Mouse (Mus musculus) olfactory bulb, adult 2 months (tissue): ENCODE results near the gene Bach2. TPM values are rescaled to one million over a fixed set of nuclear protein-coding genes. Genes with fewer than 3 reads are reported as not detected.

Experiments used
- H3K27ac ChIP-seq: fragments of 200-500 bp; 2 replicates; pipeline ENCODE4 v1.5.1; 2012; ENCODE audit warnings: low read depth, low read length; ENCODE audit not compliant: insufficient read depth
- H3K4me1 ChIP-seq: fragments of 200-500 bp; 2 replicates; pipeline ENCODE4 v1.6.1; 2012; ENCODE audit warnings: low read length; ENCODE audit not compliant: control insufficient read depth, insufficient read depth
- H3K4me3 ChIP-seq: fragments of 200-500 bp; 2 replicates; pipeline ENCODE4 v1.5.1; 2012; ENCODE audit warnings: mild to moderate bottlenecking, low read depth, low read length, moderate library complexity; ENCODE audit not compliant: insufficient read depth
- CTCF ChIP-seq: fragments of 200-500 bp; IDR thresholded peaks from 2 replicates; pipeline ENCODE4 v1.5.1; 2012; ENCODE audit warnings: low read depth, mild to moderate bottlenecking, low read length, moderate library complexity; ENCODE audit not compliant: insufficient read depth
- POLR2A ChIP-seq: fragments of 200-500 bp; IDR thresholded peaks from 2 replicates; pipeline ENCODE4 v1.6.1; 2012; ENCODE audit warnings: mild to moderate bottlenecking, low read depth, low read length, moderate library complexity; ENCODE audit not compliant: insufficient read depth
- WGBS: fragments of 180-500 bp; shearing (Covaris S2); methylation state at CpG from one replicate; pipeline ENCODE4 v1.1.7; 2018; 5-methylcytosine and 5-hydroxymethylcytosine counted together
- polyA plus RNA-seq: library from polyadenylated mRNA; stranded (reverse); fragments of >200 nt; gene quantifications from 2 replicates; pipeline ENCODE4 v1.2.4, GENCODE M21; 2012; ENCODE audit warnings: low replicate concordance; ENCODE audit not compliant: missing spikeins, insufficient read depth, insufficient read length

The Bach2 gene
- polyA plus RNA-seq, 1 experiment, result not detected

DNA sequence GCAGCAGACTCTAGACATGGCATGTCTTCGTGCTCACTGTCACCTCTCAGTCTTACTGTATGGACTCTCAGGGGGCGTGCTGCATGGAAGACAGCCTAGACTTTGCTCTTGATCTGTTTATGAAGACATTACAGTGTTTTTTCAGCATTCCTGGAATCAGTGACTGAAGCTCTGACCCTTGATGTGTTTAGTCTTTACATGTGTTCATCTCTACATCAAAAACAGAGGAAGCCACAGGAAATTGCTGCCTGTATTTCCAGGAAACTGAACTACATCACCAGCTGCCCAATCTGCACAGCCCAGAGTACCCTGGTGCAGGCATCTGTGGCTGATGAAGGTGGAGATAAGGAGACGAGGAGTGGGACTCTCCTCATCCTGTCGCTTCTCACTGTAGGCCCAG lies 52.8 kb downstream of the Bach2 start:
- WGBS, result 95% methylated on average over 4 of the region's 4 CpGs
- TF ChIP-seq CTCF, result no peak
- TF ChIP-seq POLR2A, result no peak
- Histone ChIP-seq H3K4me3 (no peak overlapping the region), H3K4me1 (peaks cover 4% of the 10 kb centered on the region; the same call in 1 of the 2 replicates), H3K27ac (no peak overlapping the region)

DNA sequence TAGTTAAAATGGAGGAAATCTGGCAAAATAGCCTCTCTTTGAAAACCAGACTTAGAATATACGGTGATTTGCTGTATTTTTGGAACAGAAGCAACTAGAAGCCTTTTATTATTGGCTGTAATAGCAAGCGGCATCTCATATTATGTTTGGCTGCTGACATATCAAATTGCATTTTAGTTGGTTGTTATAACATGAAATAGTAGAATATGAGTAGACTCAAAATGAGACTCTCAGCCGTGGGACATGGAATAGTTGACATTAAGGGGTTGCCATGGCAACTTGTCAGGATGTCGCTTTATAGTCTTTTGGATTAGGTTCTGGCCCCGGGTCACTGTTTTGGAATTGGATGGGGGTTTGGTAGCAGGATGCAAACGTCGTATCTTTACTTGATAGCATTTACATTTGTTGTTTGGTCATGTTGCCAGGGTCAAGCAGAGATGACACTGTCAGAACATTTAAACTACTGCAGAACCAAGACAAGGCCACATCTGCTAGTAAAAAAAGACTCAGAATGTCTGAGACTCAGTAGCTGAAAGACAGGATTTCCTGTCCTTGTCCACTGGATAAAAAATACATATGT lies 55.2 kb downstream of the Bach2 start:
- no peak overlapping the region for H3K4me3 ChIP-seq
- TF ChIP-seq CTCF (no peak), POLR2A (no peak)
- no peak overlapping the region for H3K27ac ChIP-seq
- H3K4me1 ChIP-seq, result peaks cover 2% of the 10 kb centered on the region; the same call in 1 of the 2 replicates
- 61% methylated on average over 7 of the region's 7 CpGs for WGBS

DNA sequence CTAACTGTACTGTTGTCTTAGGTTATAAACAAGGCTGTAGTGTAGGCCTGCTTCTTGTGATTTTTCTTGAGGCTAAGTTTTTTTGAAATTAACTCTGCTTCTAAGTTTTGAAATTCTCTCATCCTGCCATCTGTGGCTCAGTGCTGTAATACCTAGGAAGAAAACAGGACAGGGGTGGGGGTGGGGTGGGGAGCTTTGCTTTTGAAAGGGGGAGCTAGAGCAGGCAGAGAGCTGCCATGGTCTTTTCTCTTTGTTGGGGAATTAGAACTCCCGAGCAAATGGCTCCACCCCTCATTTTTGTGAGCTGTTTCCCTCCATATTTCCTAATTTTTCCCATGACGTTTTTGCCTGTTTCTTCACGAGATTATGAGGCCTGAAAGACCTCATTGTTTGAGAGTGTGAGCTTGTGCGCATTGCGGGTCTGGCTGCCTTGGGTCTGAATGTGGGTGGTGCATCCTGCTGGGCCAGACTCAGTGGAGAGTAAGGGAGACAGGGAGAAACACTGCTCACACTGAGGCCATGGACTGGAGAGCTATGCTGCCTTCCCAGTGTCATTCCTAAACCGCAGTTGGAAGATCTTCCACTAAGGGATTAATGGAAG lies 58.6 kb downstream of the Bach2 start:
- Histone ChIP-seq H3K27ac (no peak overlapping the region), H3K4me1 (peaks cover 3% of the 10 kb centered on the region; the same call in 1 of the 2 replicates), H3K4me3 (no peak overlapping the region)
- WGBS, result 61% methylated on average over 6 of the region's 6 CpGs
- TF ChIP-seq CTCF (no peak), POLR2A (no peak)

- Histone ChIP-seq H3K27ac (no peak overlapping the region), H3K4me3 (no peak overlapping the region), H3K4me1 (peaks cover 12% of the 10 kb centered on the region)
- TF ChIP-seq POLR2A (no peak), CTCF (no peak)
- WGBS, result 94% methylated on average over 3 of the region's 3 CpGs
Measured at GRCm38 (mm10) chr4:32299221-32299620, 60.6 kb downstream of the Bach2 start.

DNA sequence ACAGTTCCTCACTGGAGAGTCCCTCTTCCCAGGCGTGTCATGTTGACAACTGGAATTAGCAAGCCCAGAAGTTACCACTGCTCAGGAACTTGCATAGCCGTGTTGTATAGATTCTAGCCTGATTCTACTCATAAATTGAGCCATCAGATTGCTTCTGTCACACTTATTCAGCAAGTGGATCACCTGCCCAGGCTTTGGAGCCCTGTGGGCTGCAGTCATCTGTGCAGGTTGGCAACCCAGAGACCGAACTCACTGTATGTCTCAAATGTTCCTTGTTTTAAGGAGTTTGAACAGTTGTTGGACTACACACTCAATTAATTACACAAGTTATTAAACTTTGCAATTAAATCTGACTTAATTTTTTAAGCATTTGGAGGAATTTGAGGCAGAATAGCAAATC lies 61.4 kb downstream of the Bach2 start:
- no peak overlapping the region for H3K27ac ChIP-seq
- WGBS, result 92% methylated on average over 3 of the region's 3 CpGs
- no peak overlapping the region for H3K4me3 ChIP-seq
- peaks cover 12% of the 10 kb centered on the region for H3K4me1 ChIP-seq
- TF ChIP-seq POLR2A (no peak), CTCF (no peak)

- 73% methylated on average over 5 of the region's 5 CpGs for WGBS
Measured at GRCm38 (mm10) chr4:32302668-32303067, 64.1 kb downstream of the Bach2 start.

DNA sequence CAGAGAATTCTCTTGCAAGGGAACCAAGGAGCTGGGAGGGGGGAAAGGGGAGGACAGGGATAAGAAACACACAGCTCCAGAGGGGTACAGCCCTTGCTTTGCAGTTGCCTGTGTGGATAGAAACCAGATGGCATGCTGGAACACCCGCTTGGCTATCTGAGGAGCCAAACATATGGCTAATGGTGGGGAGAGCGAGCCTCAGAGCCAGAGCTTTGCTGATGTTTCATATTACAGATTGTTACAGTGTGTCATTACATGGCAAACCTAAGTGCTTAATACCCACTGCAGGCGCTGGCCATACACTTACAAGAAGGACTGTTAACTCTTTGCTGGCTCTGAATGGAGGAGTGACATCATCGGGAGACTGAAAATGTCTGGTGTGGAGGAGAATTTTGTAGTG lies 64.5 kb downstream of the Bach2 start:
- WGBS, result 46% methylated on average over 4 of the region's 4 CpGs

More at GRCm38 (mm10) chr4:32302668-32303067, 64.1 kb downstream of the Bach2 start:
- TF ChIP-seq CTCF (no peak), POLR2A (no peak)
- H3K4me1 ChIP-seq, result peaks cover 19% of the 10 kb centered on the region
- H3K27ac ChIP-seq, result 0 out of 2 replicates have a peak overlapping the region, but pooled peaks have one; percentile 59
- no peak overlapping the region for H3K4me3 ChIP-seq

GRCm38 (mm10) chr4:32303674-32304073 lies 65.1 kb downstream of the Bach2 start:
- 17% methylated on average over 8 of the region's 8 CpGs for WGBS
- no peak overlapping the region for H3K4me3 ChIP-seq

More for the DNA sequence above, 64.5 kb downstream of the Bach2 start:
- Histone ChIP-seq H3K4me3 (no peak overlapping the region), H3K4me1 (peaks cover 19% of the 10 kb centered on the region), H3K27ac (peak overlapping the region; percentile 59; the same call in 1 of the 2 replicates)
- no peak for TF ChIP-seq CTCF
- TF ChIP-seq POLR2A, result no peak

GRCm38 (mm10) chr4:32304221-32304703 lies 65.7 kb downstream of the Bach2 start:
- 43% methylated on average over 6 of the region's 6 CpGs for WGBS
- H3K4me3 ChIP-seq, result no peak overlapping the region
- peak overlapping the region; percentile 28; the same call in 1 of the 2 replicates for H3K27ac ChIP-seq
- H3K4me1 ChIP-seq, result peaks cover 19% of the 10 kb centered on the region
- TF ChIP-seq POLR2A (no peak), CTCF (no peak)

More at GRCm38 (mm10) chr4:32303674-32304073, 65.1 kb downstream of the Bach2 start:
- peak overlapping the region; percentile 59 for H3K27ac ChIP-seq
- no peak for TF ChIP-seq POLR2A
- no peak for TF ChIP-seq CTCF
- H3K4me1 ChIP-seq, result peaks cover 19% of the 10 kb centered on the region
